Mouse (Mus musculus): ENCODE results near the gene Vps33b. TPM values are rescaled to one million over a fixed set of nuclear protein-coding genes. Genes with fewer than 3 reads are reported as not detected.
A peak's percentile ranks its signal among the peaks of the same experiment; 100 is the strongest.

The Vps33b gene
- polyA plus RNA-seq, 1 experiment, result 30.9 TPM

DNA sequence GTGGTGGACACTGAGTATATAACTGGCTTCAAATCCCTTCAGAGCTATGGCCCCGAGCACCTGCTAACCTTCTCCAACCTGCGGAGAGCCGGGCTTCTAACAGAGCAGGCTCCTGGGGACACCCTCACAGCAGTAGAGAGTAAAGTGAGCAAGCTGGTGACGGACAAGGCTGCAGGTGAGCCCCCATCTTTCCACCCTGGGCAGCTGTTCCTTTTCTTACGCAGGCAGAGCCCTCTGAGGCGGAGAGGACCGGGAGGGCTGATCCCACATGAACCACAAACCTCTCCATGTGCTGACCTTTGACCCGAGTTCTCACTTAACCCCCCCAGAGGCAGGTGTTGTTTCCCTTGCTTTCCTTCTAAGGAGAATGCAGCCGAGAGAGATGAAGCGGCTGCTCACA, 18.3 kb downstream of the Vps33b start:
- 87% methylated on average over 10 of the region's 10 CpGs for WGBS
- no peak for DNase-seq
- Histone ChIP-seq H3K4me3 (replicated peaks; ENCODE audit: insufficient read depth, low read depth, low read length) (no peak overlapping the region), H3K27ac (ENCODE audit: insufficient read depth, low read length) (no peak overlapping the region), H3K4me1 (ENCODE audit: control insufficient read depth, insufficient read depth, low read length) (no peaks in the 10 kb centered on the region), H3K27me3 (ENCODE audit: control insufficient read depth, insufficient read depth, low read length) (no peaks in the 10 kb centered on the region)
- TF ChIP-seq POLR2A (IDR thresholded peaks at IDR 0.05; ENCODE audit: borderline replicate concordance, insufficient read depth, low read length), result no peak
- no peak for TF ChIP-seq CTCF (IDR thresholded peaks at IDR 0.05; ENCODE audit: borderline replicate concordance, insufficient read depth, low read depth, low read length)

DNA sequence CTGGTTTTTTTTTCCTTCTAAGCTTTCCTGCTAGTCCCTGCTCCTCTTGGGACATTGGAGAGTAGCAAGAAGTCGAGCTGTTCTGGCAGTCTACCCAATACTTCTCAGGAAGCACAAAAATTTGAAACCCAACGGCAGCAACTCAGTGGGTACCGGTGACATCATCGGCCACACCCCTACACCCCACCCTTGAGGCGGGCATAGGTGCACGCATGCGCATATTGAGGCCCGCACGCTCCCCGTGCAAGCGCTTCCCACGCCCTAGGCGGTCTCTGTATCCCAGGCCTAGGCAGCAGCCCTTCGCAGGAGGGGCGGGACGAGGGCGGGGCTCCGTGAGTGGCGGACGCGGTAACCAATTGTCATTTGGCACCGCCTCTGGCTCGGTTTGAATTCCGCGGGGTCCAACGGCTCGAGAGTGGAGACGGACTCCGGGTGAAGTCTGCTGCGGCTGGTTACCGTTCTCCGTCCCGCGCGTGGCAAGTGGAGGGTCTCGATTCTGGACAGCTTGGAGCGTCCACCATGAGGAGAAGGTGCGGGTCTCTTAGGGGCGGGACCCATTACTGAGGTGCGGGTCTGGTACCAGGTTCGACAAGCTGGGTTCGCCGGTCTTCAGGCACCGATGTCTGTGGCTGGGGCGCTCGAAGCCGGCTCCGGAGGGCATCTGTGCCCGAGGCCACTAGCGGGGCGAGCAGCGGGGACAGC, 24.8 kb downstream of the Vps33b start, which contains the start of gene Prc1:
Gene Prc1, plus strand, starts transcription at position 389 of the 702 bp plus-strand sequence.
- TF ChIP-seq CTCF (IDR thresholded peaks at IDR 0.05; ENCODE audit: borderline replicate concordance, insufficient read depth, low read depth, low read length), result no peak
- peak; percentile 26; the same call in 1 of the 2 replicates for TF ChIP-seq POLR2A (IDR thresholded peaks at IDR 0.05; ENCODE audit: borderline replicate concordance, insufficient read depth, low read length)
- H3K27me3 ChIP-seq (ENCODE audit: control insufficient read depth, insufficient read depth, low read length), result no peaks in the 10 kb centered on the region
- peak within 1 kb of the TSS; percentile 76 for H3K4me3 ChIP-seq (replicated peaks; ENCODE audit: insufficient read depth, low read depth, low read length)
- peak; percentile 99 for DNase-seq
- H3K4me1 ChIP-seq (ENCODE audit: control insufficient read depth, insufficient read depth, low read length), result no peaks in the 10 kb centered on the region
- under 1% methylated on average over 52 of the region's 52 CpGs for WGBS
- H3K27ac ChIP-seq (ENCODE audit: insufficient read depth, low read length), result no peak within 1 kb of the TSS

DNA sequence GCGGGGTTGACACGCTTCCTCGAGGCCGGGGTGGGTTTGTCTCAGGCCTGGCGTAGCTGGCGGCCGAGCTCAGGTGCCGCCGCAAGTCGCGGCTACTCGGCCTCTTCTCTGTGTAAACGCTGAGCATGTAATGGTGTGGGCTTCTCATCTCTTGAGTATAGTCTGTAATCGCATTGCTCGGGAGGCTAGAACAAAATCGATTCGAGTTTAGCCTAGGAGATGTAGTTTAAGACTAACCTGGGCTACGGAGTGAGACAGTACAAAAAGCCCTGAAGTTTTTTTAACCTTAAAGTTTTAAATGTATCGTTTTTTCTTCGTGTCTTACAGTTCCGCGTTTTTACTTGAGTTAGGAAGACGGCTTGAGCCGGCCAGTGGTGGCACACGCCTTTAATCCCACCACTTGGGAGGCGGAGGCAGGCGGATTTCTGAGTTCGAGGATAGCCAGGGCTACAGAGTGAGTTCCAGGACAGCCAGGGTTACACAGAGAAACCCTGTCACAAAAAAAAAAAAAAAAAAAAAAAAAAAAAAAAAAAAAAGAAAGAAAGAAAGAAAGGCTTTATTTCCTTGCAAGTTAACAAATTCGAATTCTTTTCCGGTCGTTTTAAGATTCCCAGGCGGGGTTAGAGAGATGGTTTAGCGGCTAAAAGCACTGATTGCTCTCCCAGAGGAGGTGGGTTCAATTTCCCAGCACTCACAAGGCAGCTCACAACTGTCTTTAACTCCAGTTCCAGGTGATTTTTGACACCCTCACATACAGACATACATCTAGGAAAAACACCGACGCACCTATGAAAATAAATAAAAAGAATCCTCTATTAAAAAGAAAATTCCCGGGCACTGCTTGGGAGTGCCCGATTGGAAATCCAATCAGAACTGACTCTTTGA, 25.6 kb downstream of the Vps33b start:
- Histone ChIP-seq H3K4me1 (ENCODE audit: control insufficient read depth, insufficient read depth, low read length) (no peaks in the 10 kb centered on the region), H3K4me3 (replicated peaks; ENCODE audit: insufficient read depth, low read depth, low read length) (peak overlapping the region; percentile 76), H3K27me3 (ENCODE audit: control insufficient read depth, insufficient read depth, low read length) (no peaks in the 10 kb centered on the region), H3K27ac (ENCODE audit: insufficient read depth, low read length) (no peak overlapping the region)
- 7% methylated on average over 37 of the region's 37 CpGs for WGBS
- TF ChIP-seq CTCF (IDR thresholded peaks at IDR 0.05; ENCODE audit: borderline replicate concordance, insufficient read depth, low read depth, low read length) (no peak), POLR2A (IDR thresholded peaks at IDR 0.05; ENCODE audit: borderline replicate concordance, insufficient read depth, low read length) (no peak)
- no peak for DNase-seq

DNA sequence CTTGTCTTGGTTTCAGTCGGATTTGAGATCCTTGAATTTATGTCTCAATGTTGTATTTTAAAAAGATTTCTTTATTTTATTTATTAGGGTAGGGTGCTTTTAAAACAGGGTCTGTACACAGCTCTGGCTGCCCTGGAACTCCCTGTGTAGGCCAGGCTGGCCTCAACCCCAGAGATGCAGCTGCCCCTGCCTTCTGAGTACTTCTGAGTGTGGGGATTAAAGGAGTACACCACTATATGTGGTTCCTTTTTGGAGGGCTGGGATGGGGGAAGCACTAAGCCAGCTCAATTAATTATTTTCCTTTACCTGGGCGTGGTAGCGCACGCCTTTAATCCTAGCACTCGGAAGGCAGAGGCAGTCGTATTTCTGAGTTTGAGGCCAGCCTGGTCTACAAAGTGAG, 27.0 kb downstream of the Vps33b start:
- H3K4me1 ChIP-seq (ENCODE audit: control insufficient read depth, insufficient read depth, low read length), result no peaks in the 10 kb centered on the region
- no peak for DNase-seq
- TF ChIP-seq CTCF (IDR thresholded peaks at IDR 0.05; ENCODE audit: borderline replicate concordance, insufficient read depth, low read depth, low read length), result no peak
- no peak for TF ChIP-seq POLR2A (IDR thresholded peaks at IDR 0.05; ENCODE audit: borderline replicate concordance, insufficient read depth, low read length)
- WGBS, result 94% methylated on average over 6 of the region's 6 CpGs
- no peak overlapping the region for H3K27ac ChIP-seq (ENCODE audit: insufficient read depth, low read length)
- H3K27me3 ChIP-seq (ENCODE audit: control insufficient read depth, insufficient read depth, low read length), result no peaks in the 10 kb centered on the region
- no peak overlapping the region for H3K4me3 ChIP-seq (replicated peaks; ENCODE audit: insufficient read depth, low read depth, low read length)

DNA sequence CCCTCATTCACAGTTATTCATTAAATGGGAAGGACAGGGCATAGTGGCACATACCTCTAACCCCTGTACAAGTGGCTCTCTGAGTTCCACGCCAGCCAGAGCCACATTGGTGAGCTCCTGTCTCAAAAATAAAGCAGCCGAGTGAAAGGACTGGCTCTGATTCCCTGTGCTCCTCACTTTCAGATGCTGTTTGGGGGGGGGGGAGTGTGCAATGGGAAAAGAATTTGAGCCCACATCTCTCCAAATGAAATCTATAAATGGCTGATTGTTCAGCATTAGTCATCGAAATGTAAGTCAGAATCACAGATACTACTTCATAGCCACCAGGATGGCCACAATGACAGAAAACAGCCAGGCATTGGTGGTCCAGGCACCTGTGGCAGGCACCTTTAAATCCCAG, 27.6 kb downstream of the Vps33b start:
- Histone ChIP-seq H3K27me3 (ENCODE audit: control insufficient read depth, insufficient read depth, low read length) (no peaks in the 10 kb centered on the region), H3K4me1 (ENCODE audit: control insufficient read depth, insufficient read depth, low read length) (no peaks in the 10 kb centered on the region), H3K4me3 (replicated peaks; ENCODE audit: insufficient read depth, low read depth, low read length) (no peak overlapping the region), H3K27ac (ENCODE audit: insufficient read depth, low read length) (no peak overlapping the region)
- DNase-seq, result no peak
- no peak for TF ChIP-seq POLR2A (IDR thresholded peaks at IDR 0.05; ENCODE audit: borderline replicate concordance, insufficient read depth, low read length)
- no peak for TF ChIP-seq CTCF (IDR thresholded peaks at IDR 0.05; ENCODE audit: borderline replicate concordance, insufficient read depth, low read depth, low read length)
- WGBS, result 57% methylated on average over 3 of the region's 3 CpGs

DNA sequence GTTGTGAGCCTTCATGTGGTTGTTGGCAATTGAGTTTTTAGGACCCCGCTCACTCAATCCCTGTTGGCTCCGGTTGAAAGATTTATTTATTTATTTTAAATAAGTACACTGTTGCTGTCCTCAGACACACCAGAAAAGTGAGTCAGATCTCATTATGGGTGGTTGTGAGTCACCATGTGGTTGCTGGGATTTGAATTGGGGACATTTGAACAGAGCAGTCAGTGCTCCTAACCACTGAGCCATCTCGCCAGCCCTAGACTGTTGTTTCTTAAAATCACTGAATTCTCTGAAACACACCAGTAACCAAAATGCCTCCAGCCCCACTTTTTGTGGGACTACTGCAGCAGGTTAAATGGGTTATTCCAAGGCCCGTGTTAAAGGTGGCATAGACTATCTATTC, 29.3 kb downstream of the Vps33b start:
- Histone ChIP-seq H3K27ac (ENCODE audit: insufficient read depth, low read length) (no peak overlapping the region), H3K27me3 (ENCODE audit: control insufficient read depth, insufficient read depth, low read length) (no peaks in the 10 kb centered on the region), H3K4me1 (ENCODE audit: control insufficient read depth, insufficient read depth, low read length) (no peaks in the 10 kb centered on the region), H3K4me3 (replicated peaks; ENCODE audit: insufficient read depth, low read depth, low read length) (no peak overlapping the region)
- TF ChIP-seq POLR2A (IDR thresholded peaks at IDR 0.05; ENCODE audit: borderline replicate concordance, insufficient read depth, low read length) (no peak), CTCF (IDR thresholded peaks at IDR 0.05; ENCODE audit: borderline replicate concordance, insufficient read depth, low read depth, low read length) (no peak)
- WGBS, result 97% methylated on average over 4 of the region's 4 CpGs
- DNase-seq, result no peak

DNA sequence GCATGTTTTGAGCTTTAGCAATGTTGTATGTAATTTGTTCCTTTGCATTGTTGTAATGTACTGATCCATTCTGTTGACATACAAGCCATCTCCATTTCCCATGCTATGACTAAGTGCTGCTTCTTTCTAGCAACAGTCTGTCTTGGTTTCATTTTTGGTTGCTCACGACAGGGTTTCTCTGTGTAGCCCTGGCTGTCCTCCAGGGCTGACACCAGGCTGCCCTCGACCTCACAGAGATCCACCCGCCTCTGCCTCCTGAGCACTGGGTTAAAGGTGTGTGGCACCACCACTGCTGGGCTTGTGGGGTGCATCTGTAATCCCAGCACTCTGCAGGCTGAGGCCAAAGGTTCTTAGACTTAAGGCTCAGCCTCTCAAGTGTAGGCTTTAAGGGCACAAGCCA, 30.1 kb downstream of the Vps33b start:
- 58% methylated on average over 3 of the region's 3 CpGs for WGBS

More for the DNA sequence above, 30.1 kb downstream of the Vps33b start:
- DNase-seq, result no peak
- Histone ChIP-seq H3K27ac (ENCODE audit: insufficient read depth, low read length) (no peak overlapping the region), H3K4me3 (replicated peaks; ENCODE audit: insufficient read depth, low read depth, low read length) (no peak overlapping the region), H3K4me1 (ENCODE audit: control insufficient read depth, insufficient read depth, low read length) (no peaks in the 10 kb centered on the region), H3K27me3 (ENCODE audit: control insufficient read depth, insufficient read depth, low read length) (no peaks in the 10 kb centered on the region)
- TF ChIP-seq POLR2A (IDR thresholded peaks at IDR 0.05; ENCODE audit: borderline replicate concordance, insufficient read depth, low read length), result no peak
- TF ChIP-seq CTCF (IDR thresholded peaks at IDR 0.05; ENCODE audit: borderline replicate concordance, insufficient read depth, low read depth, low read length), result no peak

All from cerebellum, adult 2 months (tissue).